Mouse (Mus musculus) MEL (cell line): ENCODE results near the gene H2-Ab1.

Experiments
- CTCF ChIP-seq, 3 experiments: IDR thresholded peaks in 2 of 3; conservative IDR thresholded peaks in 1 of 3; 2 replicates each; pipeline ENCODE4 v1.5.1; 2011 to 2012; ENCODE audit warnings: low read length in 3 of 3, low read depth in 2 of 3, mild to moderate bottlenecking in 2 of 3, improper control_type of control experiment in 1 of 3, inconsistent platforms in 1 of 3, mixed read lengths in 1 of 3, moderate library complexity in 1 of 3; ENCODE audit not compliant: control insufficient read depth in 1 of 3, insufficient read depth in 1 of 3, poor library complexity in 1 of 3, severe bottlenecking in 1 of 3
- GATA1 ChIP-seq: IDR thresholded peaks from 2 replicates; pipeline ENCODE4 v1.6.1; 2011; ENCODE audit warnings: low read depth, low read length, improper control_type of control experiment
- HCFC1 ChIP-seq: IDR thresholded peaks from 2 replicates; pipeline ENCODE4 v1.6.1; 2012; ENCODE audit warnings: low read depth, mild to moderate bottlenecking, inconsistent platforms, low read length, improper control_type of control experiment, moderate library complexity
- KAT2A ChIP-seq: conservative IDR thresholded peaks from 2 replicates; pipeline ENCODE4 v1.6.1; 2012; ENCODE audit warnings: low read depth, low read length, improper control_type of control experiment, inconsistent platforms
- MEF2A ChIP-seq: IDR thresholded peaks from 2 replicates; pipeline ENCODE4 v1.6.1; 2014; ENCODE audit warnings: low read depth, mild to moderate bottlenecking, inconsistent platforms, low read length, improper control_type of control experiment; ENCODE audit not compliant: poor library complexity, insufficient replicate concordance, severe bottlenecking; ENCODE audit errors: extremely low read depth
- MYC ChIP-seq: IDR thresholded peaks from 2 replicates; pipeline ENCODE4 v1.6.1; 2011; ENCODE audit warnings: low read depth, mild to moderate bottlenecking, low read length, improper control_type of control experiment, moderate library complexity
- POLR2A ChIP-seq, 2 experiments: IDR thresholded peaks; 2 replicates each; pipeline ENCODE4 v1.6.1; 2011 to 2012; ENCODE audit warnings: low read length in 2 of 2, mild to moderate bottlenecking in 2 of 2, control low read depth in 1 of 2, improper control_type of control experiment in 1 of 2, low read depth in 1 of 2, moderate library complexity in 1 of 2; ENCODE audit not compliant: control insufficient read depth in 1 of 2, insufficient read depth in 1 of 2, poor library complexity in 1 of 2
- SMC3 ChIP-seq: IDR thresholded peaks from 2 replicates; pipeline ENCODE4 v1.6.1; 2011; ENCODE audit warnings: low read depth, low read length, improper control_type of control experiment
- USF2 ChIP-seq, 2 experiments: IDR thresholded peaks; 2 replicates each; pipeline ENCODE4 v1.6.1; 2011 to 2012; ENCODE audit warnings: improper control_type of control experiment in 2 of 2, low read length in 2 of 2, borderline replicate concordance in 1 of 2, inconsistent platforms in 1 of 2, low read depth in 1 of 2, mild to moderate bottlenecking in 1 of 2; ENCODE audit not compliant: insufficient read depth in 1 of 2
- ZC3H11A ChIP-seq: IDR thresholded peaks from 2 replicates; pipeline ENCODE4 v1.6.1; 2012; ENCODE audit warnings: low read depth, mild to moderate bottlenecking, inconsistent platforms, low read length, improper control_type of control experiment
- ZKSCAN1 ChIP-seq: IDR thresholded peaks from 2 replicates; pipeline ENCODE4 v1.6.1; 2012; ENCODE audit warnings: low read depth, mild to moderate bottlenecking, inconsistent platforms, low read length, improper control_type of control experiment, moderate library complexity
- ZNF384 ChIP-seq: IDR thresholded peaks from 2 replicates; pipeline ENCODE4 v1.6.1; 2012; ENCODE audit warnings: low read depth, mild to moderate bottlenecking, inconsistent platforms, low read length, improper control_type of control experiment

- TF ChIP-seq KAT2A (no peak), MEF2A (no peak), HCFC1 (no peak), CTCF (IDR thresholded peaks at IDR 0.05 in 2 of 3, conservative IDR thresholded peaks at IDR 0.05 in 1 of 3; ENCODE audit: control insufficient read depth in 1 of 3, insufficient read depth in 1 of 3, low read depth in 2 of 3, low read length in 3 of 3, poor library complexity in 1 of 3, severe bottlenecking in 1 of 3) (no peak), ZNF384 (no peak), GATA1 (no peak), POLR2A (IDR thresholded peaks at IDR 0.05; ENCODE audit: control insufficient read depth in 1 of 2, insufficient read depth in 1 of 2, low read depth in 1 of 2, low read length in 2 of 2, poor library complexity in 1 of 2) (no peak), ZC3H11A (no peak), ZKSCAN1 (no peak), USF2 (IDR thresholded peaks at IDR 0.05; ENCODE audit: borderline replicate concordance in 1 of 2, insufficient read depth in 1 of 2, low read depth in 1 of 2, low read length in 2 of 2) (no peak), SMC3 (no peak), MYC (no peak)
Observed at GRCm38 (mm10) chr17:34303789-34304188, 46.3 kb downstream of the H2-Ab1 start.
